Mouse (Mus musculus): Measurements from ENCODE around the gene Col25a1.

- no peak for TF ChIP-seq CTCF (IDR thresholded peaks at IDR 0.05; ENCODE audit: borderline replicate concordance, extremely low read depth, insufficient read depth, insufficient read length)
- no peak for TF ChIP-seq POLR2A (IDR thresholded peaks at IDR 0.05; ENCODE audit: borderline replicate concordance, extremely low read depth, insufficient read depth, insufficient read length, poor library complexity, severe bottlenecking)
These were observed 387.2 kb downstream of the Col25a1 start for GRCm38 (mm10) chr3:130518457-130518879.
